In the genomic region with DNA sequence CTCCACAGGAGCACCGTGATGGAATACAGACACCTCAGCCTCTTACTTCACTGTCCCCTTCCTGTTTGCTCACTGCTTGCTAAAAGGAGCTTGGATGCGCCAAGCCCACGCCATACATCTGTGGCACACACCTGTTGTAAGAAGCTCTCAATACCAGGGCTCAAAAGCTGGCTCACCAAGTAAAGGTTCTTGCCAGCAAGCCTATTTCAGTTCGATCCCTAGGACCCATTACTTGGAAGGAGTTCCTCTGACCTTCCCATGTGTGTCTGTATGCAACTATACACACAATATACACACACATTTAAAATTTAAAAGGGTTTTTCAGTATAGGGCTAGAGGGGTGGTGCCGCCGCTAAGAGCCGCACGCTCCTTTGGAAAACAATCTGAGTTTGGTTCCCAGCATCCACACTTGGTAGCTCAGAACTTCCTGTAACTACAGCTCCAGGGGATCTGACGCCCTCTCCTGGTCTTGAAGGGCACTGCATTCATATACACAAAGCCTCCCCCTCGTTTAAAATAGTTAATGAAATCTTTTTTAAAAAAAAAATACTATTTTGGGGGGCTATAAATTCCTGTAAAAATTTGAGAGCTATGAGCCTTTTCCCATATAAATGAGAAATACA, we compare ENCODE assay signal across 10 mouse cellular contexts. TPM values are rescaled to one million over a fixed set of nuclear protein-coding genes. Genes with fewer than 3 reads are reported as not detected.
DNase-seq lines count a peak whose midpoint lies in the region; ATAC-seq and TF ChIP-seq lines count a peak whose summit lies in the region.
"Had no signal": no experiment of that assay in that cellular context is flagged by ENCODE, and none has a peak within 500 bp of the region (broad histone marks: within the 10 kb centered on the region; RNA-seq: fewer than 3 reads in every experiment).

No protein-coding gene starts in this region.

- H3K27me3 ChIP-seq in lung, postnatal 0 days (replicated peaks; ENCODE audit: insufficient read depth, low read length): no peaks in the 10 kb centered on the region
- peaks cover 4% of the 10 kb centered on the region; the same call in 1 of the 2 replicates for H3K27me3 ChIP-seq in hindbrain, embryonic 13.5 days
- no peaks in the 10 kb centered on the region for H3K27me3 ChIP-seq in neural tube, embryonic 15.5 days (replicated peaks)

- H3K9ac ChIP-seq in lung, postnatal 0 days (replicated peaks; ENCODE audit: low read depth): no peak overlapping the region
- no peak overlapping the region for H3K9ac ChIP-seq in hindbrain, embryonic 13.5 days
- H3K9ac ChIP-seq in neural tube, embryonic 15.5 days (replicated peaks): no peak overlapping the region

- no peak for DNase-seq in lung, postnatal 0 days (ENCODE audit: low spot score)
- no peak for DNase-seq in lung, postnatal 25 days (ENCODE audit: low spot score)
- DNase-seq in layer of hippocampus, adult 9-10 months (ENCODE audit: low spot score): no peak
- DNase-seq: kidney, adult 11 months; right cerebral cortex, postnatal 14 days had no signal

- no peak overlapping the region for H3K27ac ChIP-seq in lung, postnatal 0 days (ENCODE audit: low read length)
- no peak overlapping the region for H3K27ac ChIP-seq in bone marrow macrophage, adult 2 months (ENCODE audit: insufficient read depth, low read depth, low read length)
- H3K27ac ChIP-seq in hindbrain, embryonic 13.5 days: peak overlapping the region; percentile 73; the same call in 1 of the 2 replicates
- no peak overlapping the region for H3K27ac ChIP-seq in neural tube, embryonic 15.5 days (replicated peaks)

- TF ChIP-seq EP300 in lung, postnatal 0 days (IDR thresholded peaks at IDR 0.05): no peak

- 81% methylated on average over 10 of the region's 10 CpGs for WGBS in lung, postnatal 0 days
- WGBS in hindbrain, embryonic 13.5 days: 87% methylated on average over 10 of the region's 10 CpGs
- 87% methylated on average over 10 of the region's 10 CpGs for WGBS in neural tube, embryonic 15.5 days

- no peaks in the 10 kb centered on the region for H3K36me3 ChIP-seq in lung, postnatal 0 days (ENCODE audit: insufficient read depth, low read length)
- H3K36me3 ChIP-seq in hindbrain, embryonic 13.5 days: peaks cover 14% of the 10 kb centered on the region
- no peaks in the 10 kb centered on the region; the same call in 1 of the 2 replicates for H3K36me3 ChIP-seq in neural tube, embryonic 15.5 days

- no peak overlapping the region for H3K4me2 ChIP-seq in lung, postnatal 0 days (replicated peaks; ENCODE audit: low read depth, low read length)
- H3K4me2 ChIP-seq in hindbrain, embryonic 13.5 days: peak overlapping the region; percentile 79; the same call in 1 of the 2 replicates
- peak overlapping the region; percentile 68 for H3K4me2 ChIP-seq in neural tube, embryonic 15.5 days

- ATAC-seq in lung, postnatal 0 days: no peak
- no peak for ATAC-seq in hindbrain, embryonic 13.5 days (ENCODE audit: low FRiP score)
- no peak for ATAC-seq in neural tube, embryonic 15.5 days (ENCODE audit: low FRiP score)
- no peak for ATAC-seq in frontal cortex, adult (ENCODE audit: low TSS enrichment)

- no peak for TF ChIP-seq POLR2A in bone marrow macrophage, adult 2 months (IDR thresholded peaks at IDR 0.05; ENCODE audit: borderline replicate concordance, low read depth, low read length)

- H3K4me3 ChIP-seq in lung, postnatal 0 days (ENCODE audit: low read depth, low read length): no peak overlapping the region
- H3K4me3 ChIP-seq in bone marrow macrophage, adult 2 months (ENCODE audit: insufficient read depth, low read length): no peak overlapping the region
- no peak overlapping the region for H3K4me3 ChIP-seq in hindbrain, embryonic 13.5 days
- H3K4me3 ChIP-seq in neural tube, embryonic 15.5 days (replicated peaks): no peak overlapping the region

- H3K4me1 ChIP-seq in lung, postnatal 0 days (ENCODE audit: insufficient read depth, low read depth, low read length): no peaks in the 10 kb centered on the region
- H3K4me1 ChIP-seq in bone marrow macrophage, adult 2 months (ENCODE audit: control insufficient read depth, insufficient read depth, low read length): peaks cover 4% of the 10 kb centered on the region; the same call in 1 of the 2 replicates
- peaks cover 59% of the 10 kb centered on the region for H3K4me1 ChIP-seq in hindbrain, embryonic 13.5 days (replicated peaks)
- peaks cover 48% of the 10 kb centered on the region for H3K4me1 ChIP-seq in neural tube, embryonic 15.5 days

- no peaks in the 10 kb centered on the region for H3K9me3 ChIP-seq in lung, postnatal 0 days (ENCODE audit: low read length)
- no peaks in the 10 kb centered on the region for H3K9me3 ChIP-seq in hindbrain, embryonic 13.5 days
- no peaks in the 10 kb centered on the region for H3K9me3 ChIP-seq in neural tube, embryonic 15.5 days (replicated peaks)
- H3K9me3 ChIP-seq: midbrain, embryonic 12.5 days had no signal

- TF ChIP-seq CTCF in lung, postnatal 0 days (IDR thresholded peaks at IDR 0.05): peak; percentile 39
- peak; percentile 19; the same call in 1 of the 2 replicates for TF ChIP-seq CTCF in bone marrow macrophage, adult 2 months (IDR thresholded peaks at IDR 0.05; ENCODE audit: low read depth, low read length)

RNA-seq across cellular contexts. Expression of a gene that starts 3.6 kb away (rescaled TPM):
- 1.8 and 2.5 TPM in 2 replicates for polyA plus RNA-seq in lung, postnatal 0 days (2015; fragmentation: Nextera tagmentation; extraction: Ambion mirVana)
- polyA plus RNA-seq in bone marrow macrophage, adult 2 months (2012; ENCODE audit: insufficient read depth, insufficient read length, missing spikeins): 2.6 TPM in 2 replicates
- polyA plus RNA-seq in hindbrain, embryonic 13.5 days (2015; fragmentation: Nextera tagmentation; extraction: Ambion mirVana): 12.9 and 13.5 TPM in 2 replicates
- polyA plus RNA-seq in neural tube, embryonic 15.5 days (2015; fragmentation: Nextera tagmentation; extraction: Ambion mirVana): 11.2 and 12.0 TPM in 2 replicates

RNA-seq across cellular contexts. Expression of a gene that starts 49.9 kb away (rescaled TPM):
- polyA plus RNA-seq in lung, postnatal 0 days (2015; fragmentation: Nextera tagmentation; extraction: Ambion mirVana): 0.06 and 0.15 TPM in 2 replicates
- not detected in 2 replicates for polyA plus RNA-seq in bone marrow macrophage, adult 2 months (2012; ENCODE audit: insufficient read depth, insufficient read length, missing spikeins)
- polyA plus RNA-seq in hindbrain, embryonic 13.5 days (2015; fragmentation: Nextera tagmentation; extraction: Ambion mirVana): 0.13 and 0.16 TPM in 2 replicates
- polyA plus RNA-seq in neural tube, embryonic 15.5 days (2015; fragmentation: Nextera tagmentation; extraction: Ambion mirVana): 0.10 and 0.27 TPM in 2 replicates

RNA-seq across cellular contexts. Expression of a gene that starts 51.8 kb away (rescaled TPM):
- 0.21 TPM in 1 of 2 replicates, not detected in the other for polyA plus RNA-seq in lung, postnatal 0 days (2015; fragmentation: Nextera tagmentation; extraction: Ambion mirVana)
- not detected in 2 replicates for polyA plus RNA-seq in bone marrow macrophage, adult 2 months (2012; ENCODE audit: insufficient read depth, insufficient read length, missing spikeins)
- 0.13 TPM in 1 of 2 replicates, not detected in the other for polyA plus RNA-seq in hindbrain, embryonic 13.5 days (2015; fragmentation: Nextera tagmentation; extraction: Ambion mirVana)
- 0.17 and 1.2 TPM in 2 replicates for polyA plus RNA-seq in neural tube, embryonic 15.5 days (2015; fragmentation: Nextera tagmentation; extraction: Ambion mirVana)
